In the genomic region with DNA sequence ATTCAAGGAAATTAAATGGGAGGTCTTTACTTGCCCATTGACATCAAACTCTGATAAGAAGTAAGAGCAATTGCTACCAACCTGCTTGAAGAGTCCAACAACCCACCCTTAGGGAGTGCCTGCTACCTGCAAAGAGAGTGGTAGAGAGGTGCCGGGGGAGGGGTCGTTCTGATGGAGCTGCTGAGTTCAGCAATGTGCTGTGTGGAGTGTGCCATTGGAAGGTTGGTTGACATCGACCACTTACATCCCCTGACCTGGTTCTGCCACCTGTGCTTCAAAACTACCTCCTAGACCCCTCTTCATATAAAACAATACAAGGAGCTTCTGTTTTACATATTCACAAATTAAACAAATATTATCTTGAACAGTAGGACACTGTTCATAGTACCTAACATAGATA, we compare ENCODE assay signal across 28 mouse cellular contexts. TPM values are rescaled to one million over a fixed set of nuclear protein-coding genes. Genes with fewer than 3 reads are reported as not detected.
DNase-seq lines count a peak whose midpoint lies in the region; ATAC-seq and TF ChIP-seq lines count a peak whose summit lies in the region.
"Had no signal": no experiment of that assay in that cellular context is flagged by ENCODE, and none has a peak within 500 bp of the region (broad histone marks: within the 10 kb centered on the region; RNA-seq: fewer than 3 reads in every experiment).

No protein-coding gene starts in this region.

- no peaks in the 10 kb centered on the region for H3K27me3 ChIP-seq in stomach, embryonic 16.5 days (ENCODE audit: control insufficient read depth, insufficient read depth, low read length)
- H3K27me3 ChIP-seq in kidney, embryonic 15.5 days, result no peaks in the 10 kb centered on the region
- H3K27me3 ChIP-seq in midbrain, embryonic 16.5 days (ENCODE audit: control insufficient read depth, insufficient read depth, low read depth, low read length), result no peaks in the 10 kb centered on the region
- H3K27me3 ChIP-seq: CH12.LX; embryonic facial prominence, embryonic 12.5 days; forebrain, embryonic 12.5 days; Patski had no signal

- no peaks in the 10 kb centered on the region; the same call in 1 of the 2 replicates for H3K36me3 ChIP-seq in stomach, embryonic 16.5 days (ENCODE audit: control insufficient read depth, insufficient read depth, low read length)
- peaks cover 32% of the 10 kb centered on the region for H3K36me3 ChIP-seq in kidney, embryonic 15.5 days
- no peaks in the 10 kb centered on the region for H3K36me3 ChIP-seq in midbrain, embryonic 16.5 days (ENCODE audit: control insufficient read depth, insufficient read depth, low read length)
- H3K36me3 ChIP-seq: forebrain, embryonic 10.5 days; forebrain, embryonic 12.5 days; G1E had no signal

- peak; percentile 67 for DNase-seq in heart, adult 11 months
- no peak for DNase-seq in heart, postnatal 25 days (ENCODE audit: low spot score)
- DNase-seq: adrenal gland, adult 8-10 months; adrenal gland, postnatal 14 days; adrenal gland, postnatal 36 days; B cell, adult 2 months; cerebellum, adult 11-12 months; cerebellum, adult 2 months; cerebellum, adult 9-10 months; cerebellum, postnatal 10 days; cerebellum, postnatal 25 days had no signal

- intact Hi-C loops in heart, postnatal 25 days (cut with DNase I), result no loop called here

- H3K4me3 ChIP-seq in embryonic fibroblast, embryonic 13.5 days (ENCODE audit: insufficient read depth, low read length), result no peak overlapping the region
- no peak overlapping the region for H3K4me3 ChIP-seq in stomach, embryonic 16.5 days (replicated peaks; ENCODE audit: low read length)
- no peak overlapping the region for H3K4me3 ChIP-seq in kidney, embryonic 15.5 days (replicated peaks)
- no peak overlapping the region for H3K4me3 ChIP-seq in midbrain, embryonic 16.5 days (ENCODE audit: low read depth, low read length)
- H3K4me3 ChIP-seq: embryonic facial prominence, embryonic 10.5 days; embryonic facial prominence, embryonic 12.5 days; erythroblast, embryonic 14.5 days; forebrain, embryonic 10.5 days; forebrain, embryonic 12.5 days had no signal

- peaks cover 4% of the 10 kb centered on the region for H3K4me1 ChIP-seq in embryonic fibroblast, embryonic 13.5 days (ENCODE audit: control insufficient read depth, insufficient read depth, low read length)
- peaks cover 5% of the 10 kb centered on the region; the same call in 1 of the 2 replicates for H3K4me1 ChIP-seq in stomach, embryonic 16.5 days (ENCODE audit: control insufficient read depth, insufficient read depth, low read length)
- peaks cover 6% of the 10 kb centered on the region; the same call in 1 of the 2 replicates for H3K4me1 ChIP-seq in kidney, embryonic 15.5 days
- H3K4me1 ChIP-seq in midbrain, embryonic 16.5 days (ENCODE audit: control insufficient read depth, insufficient read depth, low read length), result no peaks in the 10 kb centered on the region
- H3K4me1 ChIP-seq: embryonic facial prominence, embryonic 10.5 days; forebrain, embryonic 10.5 days; forebrain, embryonic 12.5 days had no signal

- no peak overlapping the region for H3K27ac ChIP-seq in embryonic fibroblast, embryonic 13.5 days (ENCODE audit: insufficient read depth, low read length)
- H3K27ac ChIP-seq in stomach, embryonic 16.5 days (ENCODE audit: low read length), result no peak overlapping the region
- no peak overlapping the region for H3K27ac ChIP-seq in kidney, embryonic 15.5 days
- no peak overlapping the region for H3K27ac ChIP-seq in midbrain, embryonic 16.5 days (ENCODE audit: low read length)
- H3K27ac ChIP-seq: embryonic facial prominence, embryonic 10.5 days; embryonic facial prominence, embryonic 12.5 days; forebrain, embryonic 10.5 days; forebrain, embryonic 12.5 days had no signal

- peak; percentile 27 for TF ChIP-seq POLR2A in embryonic fibroblast, embryonic 13.5 days (IDR thresholded peaks at IDR 0.05; ENCODE audit: low read depth, low read length)

- no peaks in the 10 kb centered on the region for H3K9me3 ChIP-seq in stomach, embryonic 16.5 days (replicated peaks; ENCODE audit: control insufficient read depth, low read length)
- H3K9me3 ChIP-seq in kidney, embryonic 15.5 days (replicated peaks), result no peaks in the 10 kb centered on the region
- H3K9me3 ChIP-seq in midbrain, embryonic 16.5 days (replicated peaks; ENCODE audit: control insufficient read depth, low read length, poor library complexity, severe bottlenecking), result no peaks in the 10 kb centered on the region
- H3K9me3 ChIP-seq: embryonic facial prominence, embryonic 10.5 days; embryonic facial prominence, embryonic 12.5 days; forebrain, embryonic 10.5 days; forebrain, embryonic 12.5 days had no signal

- no peak for TF ChIP-seq CTCF in embryonic fibroblast, embryonic 13.5 days (IDR thresholded peaks at IDR 0.05; ENCODE audit: borderline replicate concordance, insufficient read depth, low read length)

- no peak overlapping the region for H3K9ac ChIP-seq in stomach, embryonic 16.5 days (ENCODE audit: low read length)
- no peak overlapping the region for H3K9ac ChIP-seq in kidney, embryonic 15.5 days
- no peak overlapping the region for H3K9ac ChIP-seq in midbrain, embryonic 16.5 days (ENCODE audit: low read depth, low read length)
- H3K9ac ChIP-seq: embryonic facial prominence, embryonic 12.5 days; forebrain, embryonic 12.5 days had no signal

- WGBS in stomach, embryonic 16.5 days, result 86% methylated on average over 3 of the region's 3 CpGs
- WGBS in kidney, embryonic 15.5 days, result 87% methylated on average over 3 of the region's 3 CpGs
- WGBS in midbrain, embryonic 16.5 days, result 94% methylated on average over 3 of the region's 3 CpGs

- no peak overlapping the region for H3K4me2 ChIP-seq in stomach, embryonic 16.5 days (ENCODE audit: low read depth, low read length)
- no peak overlapping the region for H3K4me2 ChIP-seq in kidney, embryonic 15.5 days
- no peak overlapping the region for H3K4me2 ChIP-seq in midbrain, embryonic 16.5 days (ENCODE audit: low read length)
- H3K4me2 ChIP-seq: embryonic facial prominence, embryonic 12.5 days; forebrain, embryonic 12.5 days had no signal

- ATAC-seq in stomach, embryonic 16.5 days (ENCODE audit: insufficient read depth, low FRiP score), result 0 out of 2 replicates have a peak, but pooled peaks have one; percentile 29
- no peak for ATAC-seq in kidney, embryonic 15.5 days (replicated peaks; ENCODE audit: low FRiP score)
- ATAC-seq in midbrain, embryonic 16.5 days, result no peak
- ATAC-seq: activated CD4-positive, CD25-positive, alpha-beta regulatory T cell, adult 4 months; CD4-positive, CD25-positive, alpha-beta regulatory T cell, adult 4 months; forebrain, embryonic 14.5 days; forebrain, embryonic 16.5 days; Patski had no signal

RNA-seq across cellular contexts. Expression of gene S100a11, which starts 7.0 kb away (rescaled TPM):
- 10 to 100 TPM; 82.1 to 97.0 TPM for total RNA-seq in heart, postnatal 25 days (2021)
- 1,573 and 1,846 TPM in 2 replicates for polyA plus RNA-seq in embryonic fibroblast, embryonic 13.5 days (2011; ENCODE audit: insufficient read length, low read depth, missing spikeins)
- 2,104 and 2,339 TPM in 2 replicates for polyA plus RNA-seq in stomach, embryonic 16.5 days (2015; fragmentation: Nextera tagmentation; extraction: Ambion mirVana)
- 1,358 and 1,377 TPM in 2 replicates for polyA plus RNA-seq in kidney, embryonic 15.5 days (2015; fragmentation: Nextera tagmentation; extraction: Ambion mirVana)
- polyA plus RNA-seq in midbrain, embryonic 16.5 days (2015; fragmentation: Nextera tagmentation; extraction: Ambion mirVana), result 135 and 141 TPM in 2 replicates
- total RNA-seq: G1E had no signal
- polyA plus RNA-seq: G1E had no signal

RNA-seq across cellular contexts. Expression of gene S100a10, which starts 27.6 kb away (rescaled TPM):
- total RNA-seq in heart, postnatal 25 days (2021), result 100 to 1,000 TPM in 1 of 2 experiments, 10 to 100 TPM in 1; 99.6 to 111 TPM
- 373 and 491 TPM in 2 replicates for polyA plus RNA-seq in embryonic fibroblast, embryonic 13.5 days (2011; ENCODE audit: insufficient read length, low read depth, missing spikeins)
- 575 and 603 TPM in 2 replicates for polyA plus RNA-seq in stomach, embryonic 16.5 days (2015; fragmentation: Nextera tagmentation; extraction: Ambion mirVana)
- polyA plus RNA-seq in kidney, embryonic 15.5 days (2015; fragmentation: Nextera tagmentation; extraction: Ambion mirVana), result 516 and 533 TPM in 2 replicates
- polyA plus RNA-seq in midbrain, embryonic 16.5 days (2015; fragmentation: Nextera tagmentation; extraction: Ambion mirVana), result 87.0 and 107 TPM in 2 replicates
- total RNA-seq: G1E had no signal
- polyA plus RNA-seq: G1E had no signal

RNA-seq across cellular contexts. Expression of gene Tchhl1, which starts 58.7 kb away (rescaled TPM):
- total RNA-seq in heart, postnatal 25 days (2021), result not detected
- not detected in 2 replicates for polyA plus RNA-seq in embryonic fibroblast, embryonic 13.5 days (2011; ENCODE audit: insufficient read length, low read depth, missing spikeins)
- polyA plus RNA-seq in stomach, embryonic 16.5 days (2015; fragmentation: Nextera tagmentation; extraction: Ambion mirVana), result not detected in 2 replicates
- polyA plus RNA-seq in kidney, embryonic 15.5 days (2015; fragmentation: Nextera tagmentation; extraction: Ambion mirVana), result 0.15 and 0.38 TPM in 2 replicates
- polyA plus RNA-seq in midbrain, embryonic 16.5 days (2015; fragmentation: Nextera tagmentation; extraction: Ambion mirVana), result not detected in 2 replicates
- total RNA-seq: CH12.LX had no signal
- polyA plus RNA-seq: activated CD4-positive, CD25-positive, alpha-beta regulatory T cell, adult 4 months; CD4-positive, CD25-positive, alpha-beta regulatory T cell, adult 4 months; cerebellum, adult 2 months; cortical plate, adult 2 months; embryonic facial prominence, embryonic 10.5 days; embryonic facial prominence, embryonic 12.5 days; erythroblast, embryonic 14.5 days; forebrain, embryonic 10.5 days; forebrain, embryonic 12.5 days; forebrain, embryonic 14.5 days; forebrain, embryonic 16.5 days; G1E had no signal
